Mouse (Mus musculus): Measurements from ENCODE around the gene Uncx.

DNA sequence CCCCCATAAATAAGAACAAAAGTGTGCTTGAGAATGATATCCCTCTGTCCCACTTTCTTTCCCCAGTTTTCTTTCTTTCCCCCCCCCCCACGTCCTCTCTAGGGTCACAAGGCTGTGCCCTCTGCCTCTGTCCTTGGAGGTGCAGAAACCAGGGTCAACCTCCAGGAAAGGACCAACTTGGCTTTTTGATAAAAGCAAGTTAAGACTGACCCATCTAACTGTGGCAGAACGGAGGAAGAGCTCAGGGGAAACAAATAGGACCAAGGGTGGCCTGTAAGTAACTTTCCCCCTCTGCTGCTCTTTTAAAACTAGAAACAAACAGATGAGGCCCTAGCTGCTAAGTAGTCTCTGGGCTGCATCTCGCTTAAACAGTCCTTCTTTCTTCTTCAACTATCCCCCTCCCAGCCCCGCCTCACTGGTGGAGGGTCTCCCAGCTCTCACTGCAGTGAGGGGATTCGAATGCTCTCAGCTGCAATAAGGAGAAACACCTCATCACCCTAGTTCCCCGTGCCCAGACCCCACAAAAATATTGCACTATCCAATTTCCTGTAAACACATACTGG, 12.9 kb downstream of the Uncx start:
- TF ChIP-seq CTCF (conservative IDR thresholded peaks at IDR 0.05 in 1 of 2, IDR thresholded peaks at IDR 0.05 in 1 of 2; ENCODE audit: low read depth in 2 of 2, low read length in 2 of 2), result no peak
- TF ChIP-seq ZKSCAN1 (IDR thresholded peaks at IDR 0.05; ENCODE audit: borderline replicate concordance, low read depth, low read length), result no peak

All from CH12.LX (cell line).